Mouse (Mus musculus) forebrain, embryonic 15.5 days (tissue): ENCODE data around the gene Rpl3. TPM values are rescaled to one million over a fixed set of nuclear protein-coding genes. Genes with fewer than 3 reads are reported as not detected.
"Not testable (repeated sequence)": the region's sequence is repeated elsewhere in the genome, so short reads cannot be mapped to it uniquely, and the experiment has no call there.

Experiments used
- ATAC-seq: fragments of 200-750 bp; cut with Nextera tagmentation; replicated peaks from 2 replicates; pipeline ENCODE4 v1.8.0; 2017; ENCODE audit warnings: mild to moderate bottlenecking, moderate TSS enrichment, moderate library complexity
- H3K27ac ChIP-seq: fragments of 300-500 bp; sonication (generic); replicated peaks from 2 replicates; pipeline ENCODE4 v1.5.1; 2015; ENCODE audit warnings: mild to moderate bottlenecking, inconsistent platforms
- H3K27me3 ChIP-seq: fragments of 300-500 bp; sonication (generic); 2 replicates; pipeline ENCODE4 v1.6.1; 2015; ENCODE audit warnings: inconsistent platforms
- H3K36me3 ChIP-seq: fragments of 300-500 bp; sonication (generic); 2 replicates; pipeline ENCODE4 v1.6.1; 2015; ENCODE audit warnings: mild to moderate bottlenecking, inconsistent platforms
- H3K4me1 ChIP-seq: fragments of 300-500 bp; sonication (generic); 2 replicates; pipeline ENCODE4 v1.6.1; 2015; ENCODE audit warnings: inconsistent platforms
- H3K4me2 ChIP-seq: fragments of 300-500 bp; sonication (generic); replicated peaks from 2 replicates; pipeline ENCODE4 v1.6.1; 2015; ENCODE audit warnings: mild to moderate bottlenecking, inconsistent platforms
- H3K4me3 ChIP-seq: fragments of 300-500 bp; sonication (generic); 2 replicates; pipeline ENCODE4 v1.5.1; 2015; ENCODE audit warnings: mild to moderate bottlenecking, inconsistent platforms
- H3K9ac ChIP-seq: fragments of 300-500 bp; sonication (generic); replicated peaks from 2 replicates; pipeline ENCODE4 v1.6.1; 2015; ENCODE audit warnings: mild to moderate bottlenecking, inconsistent platforms
- H3K9me3 ChIP-seq: fragments of 300-500 bp; sonication (generic); 2 replicates; pipeline ENCODE4 v1.6.1; 2016; ENCODE audit warnings: inconsistent platforms
- WGBS: fragments of 180-500 bp; shearing (Covaris S2); methylation state at CpG from one replicate; pipeline ENCODE4 v1.1.7; 2015; ENCODE audit warnings: mixed read lengths; 5-methylcytosine and 5-hydroxymethylcytosine counted together
- polyA plus RNA-seq: library from polyadenylated mRNA; unstranded; fragments of >200 nt; fragmentation: Nextera tagmentation; extraction: Ambion mirVana; gene quantifications from 2 replicates; pipeline ENCODE4 v1.2.1, GENCODE M21; 2015

Rpl3 gene
- polyA plus RNA-seq, 1 experiment from 2014 or later, result 641 TPM

- ATAC-seq, result no peak
- Histone ChIP-seq H3K9me3 (no peaks in the 10 kb centered on the region), H3K36me3 (no peaks in the 10 kb centered on the region), H3K4me2 (no peak overlapping the region), H3K9ac (no peak overlapping the region), H3K27ac (no peak overlapping the region), H3K4me3 (no peak overlapping the region), H3K27me3 (no peaks in the 10 kb centered on the region), H3K4me1 (peaks cover 16% of the 10 kb centered on the region)
- WGBS, result 93% methylated on average over 5 of the region's 5 CpGs
These were observed 39.0 kb upstream of the Rpl3 start for GRCm38 (mm10) chr15:80130689-80131088.

- no peak for ATAC-seq
- no peaks in the 10 kb centered on the region for H3K27me3 ChIP-seq
- no peak overlapping the region for H3K9ac ChIP-seq
- no peaks in the 10 kb centered on the region for H3K9me3 ChIP-seq
- 90% methylated on average over 6 of the region's 6 CpGs for WGBS
- peaks cover 16% of the 10 kb centered on the region for H3K4me1 ChIP-seq
- H3K27ac ChIP-seq, result no peak overlapping the region
- no peak overlapping the region for H3K4me3 ChIP-seq
- no peaks in the 10 kb centered on the region for H3K36me3 ChIP-seq
- no peak overlapping the region for H3K4me2 ChIP-seq
These were observed 38.3 kb upstream of the Rpl3 start for GRCm38 (mm10) chr15:80129982-80130381.

GRCm38 (mm10) chr15:80127191-80127590 lies 35.5 kb upstream of the Rpl3 start:
- Histone ChIP-seq H3K9ac (no peak overlapping the region), H3K4me3 (no peak overlapping the region), H3K27ac (no peak overlapping the region), H3K9me3 (no peaks in the 10 kb centered on the region), H3K4me2 (no peak overlapping the region), H3K4me1 (no peaks in the 10 kb centered on the region), H3K36me3 (no peaks in the 10 kb centered on the region), H3K27me3 (no peaks in the 10 kb centered on the region)
- 68% methylated on average over 1 of the region's 1 CpGs for WGBS
- ATAC-seq, result no peak

- ATAC-seq, result no peak
- Histone ChIP-seq H3K36me3 (no peaks in the 10 kb centered on the region), H3K27ac (no peak overlapping the region), H3K4me3 (no peak overlapping the region), H3K4me1 (no peaks in the 10 kb centered on the region), H3K9me3 (no peaks in the 10 kb centered on the region), H3K27me3 (no peaks in the 10 kb centered on the region), H3K9ac (no peak overlapping the region), H3K4me2 (no peak overlapping the region)
- WGBS, result 81% methylated on average over 4 of the region's 4 CpGs
These were observed 33.0 kb upstream of the Rpl3 start for GRCm38 (mm10) chr15:80124651-80125050.

GRCm38 (mm10) chr15:80122431-80122830 lies 30.8 kb upstream of the Rpl3 start:
- not testable (repeated sequence) for H3K36me3 ChIP-seq, ATAC-seq, H3K4me1 ChIP-seq, H3K9ac ChIP-seq, H3K9me3 ChIP-seq, H3K4me2 ChIP-seq, H3K27ac ChIP-seq, H3K27me3 ChIP-seq, H3K4me3 ChIP-seq
- WGBS, result 92% methylated on average over 6 of the region's 6 CpGs

GRCm38 (mm10) chr15:80121721-80122325 lies 30.2 kb upstream of the Rpl3 start:
- ATAC-seq, result no peak

GRCm38 (mm10) chr15:80119076-80119475 lies 27.4 kb upstream of the Rpl3 start:
- Histone ChIP-seq H3K4me2 (no peak overlapping the region), H3K27ac (no peak overlapping the region), H3K27me3 (no peaks in the 10 kb centered on the region), H3K36me3 (no peaks in the 10 kb centered on the region; the same call in 1 of the 2 replicates), H3K9ac (no peak overlapping the region), H3K4me1 (no peaks in the 10 kb centered on the region), H3K9me3 (no peaks in the 10 kb centered on the region), H3K4me3 (no peak overlapping the region)
- ATAC-seq, result no peak
- 94% methylated on average over 6 of the region's 6 CpGs for WGBS

More at GRCm38 (mm10) chr15:80121721-80122325, 30.2 kb upstream of the Rpl3 start:
- Histone ChIP-seq H3K4me2 (no peak overlapping the region), H3K9me3 (no peaks in the 10 kb centered on the region), H3K27ac (no peak overlapping the region), H3K27me3 (no peaks in the 10 kb centered on the region), H3K36me3 (no peaks in the 10 kb centered on the region), H3K4me1 (no peaks in the 10 kb centered on the region), H3K4me3 (no peak overlapping the region), H3K9ac (no peak overlapping the region)
- 80% methylated on average over 9 of the region's 9 CpGs for WGBS

- H3K27me3 ChIP-seq, result no peaks in the 10 kb centered on the region
- no peaks in the 10 kb centered on the region for H3K9me3 ChIP-seq
- H3K27ac ChIP-seq, result no peak overlapping the region
- no peak overlapping the region for H3K4me2 ChIP-seq
- H3K4me3 ChIP-seq, result no peak overlapping the region
- H3K9ac ChIP-seq, result no peak overlapping the region
- peaks cover 12% of the 10 kb centered on the region for H3K36me3 ChIP-seq
- 66% methylated on average over 8 of the region's 8 CpGs for WGBS
- H3K4me1 ChIP-seq, result no peaks in the 10 kb centered on the region
- no peak for ATAC-seq
These were observed 25.5 kb upstream of the Rpl3 start for GRCm38 (mm10) chr15:80117154-80117553.

- no peak overlapping the region for H3K27ac ChIP-seq
- no peak overlapping the region for H3K4me2 ChIP-seq
- ATAC-seq, result no peak
These were observed 24.5 kb upstream of the Rpl3 start for GRCm38 (mm10) chr15:80115866-80116794.

GRCm38 (mm10) chr15:80115256-80115655 lies 23.6 kb upstream of the Rpl3 start:
- ATAC-seq, result no peak
- no peaks in the 10 kb centered on the region for H3K4me1 ChIP-seq
- H3K4me3 ChIP-seq, result no peak overlapping the region
- no peak overlapping the region for H3K9ac ChIP-seq
- no peak overlapping the region for H3K27ac ChIP-seq
- peaks cover 19% of the 10 kb centered on the region for H3K36me3 ChIP-seq
- no peaks in the 10 kb centered on the region for H3K27me3 ChIP-seq
- no peak overlapping the region for H3K4me2 ChIP-seq
- 65% methylated on average over 5 of the region's 5 CpGs for whole genome bisulfite sequencing
- no peaks in the 10 kb centered on the region for H3K9me3 ChIP-seq

More at GRCm38 (mm10) chr15:80115866-80116794, 24.5 kb upstream of the Rpl3 start:
- H3K36me3 ChIP-seq, result peaks cover 19% of the 10 kb centered on the region
- H3K9ac ChIP-seq, result no peak overlapping the region
- 79% methylated on average over 13 of the region's 13 CpGs for whole genome bisulfite sequencing
- H3K4me1 ChIP-seq, result no peaks in the 10 kb centered on the region
- H3K27me3 ChIP-seq, result no peaks in the 10 kb centered on the region
- no peak overlapping the region for H3K4me3 ChIP-seq
- no peaks in the 10 kb centered on the region for H3K9me3 ChIP-seq

- Histone ChIP-seq H3K4me3 (no peak overlapping the region), H3K9ac (no peak overlapping the region), H3K9me3 (no peaks in the 10 kb centered on the region), H3K4me2 (no peak overlapping the region), H3K27me3 (no peaks in the 10 kb centered on the region), H3K36me3 (peaks cover 19% of the 10 kb centered on the region), H3K4me1 (no peaks in the 10 kb centered on the region), H3K27ac (no peak overlapping the region)
- WGBS, result 96% methylated on average over 7 of the region's 7 CpGs
- ATAC-seq, result no peak
These were observed 22.7 kb upstream of the Rpl3 start for GRCm38 (mm10) chr15:80114414-80114813.

GRCm38 (mm10) chr15:80112499-80112898 lies 20.8 kb upstream of the Rpl3 start:
- H3K4me1 ChIP-seq, result no peaks in the 10 kb centered on the region
- H3K27ac ChIP-seq, result no peak overlapping the region
- 44% methylated on average over 2 of the region's 2 CpGs for WGBS
- no peaks in the 10 kb centered on the region for H3K27me3 ChIP-seq
- no peak overlapping the region for H3K9ac ChIP-seq
- H3K9me3 ChIP-seq, result no peaks in the 10 kb centered on the region
- ATAC-seq, result no peak
- H3K36me3 ChIP-seq, result peaks cover 19% of the 10 kb centered on the region
- H3K4me2 ChIP-seq, result no peak overlapping the region
- no peak overlapping the region for H3K4me3 ChIP-seq
